Mouse (Mus musculus): ENCODE results near the gene Ctnnbip1. TPM values are rescaled to one million over a fixed set of nuclear protein-coding genes. Genes with fewer than 3 reads are reported as not detected.

The Ctnnbip1 gene
- polyA plus RNA-seq, 1 experiment, result 14.4 TPM

GRCm38 (mm10) chr4:149590200-149590599 is 72.2 kb downstream of the Ctnnbip1 start:
- no peak overlapping the region for H3K9ac ChIP-seq (ENCODE audit: low read depth, poor library complexity, severe bottlenecking)
- no peaks in the 10 kb centered on the region for H3K27me3 ChIP-seq (ENCODE audit: control insufficient read depth, insufficient read depth, low read length, poor library complexity, severe bottlenecking)
- no peaks in the 10 kb centered on the region for H3K9me3 ChIP-seq (replicated peaks; ENCODE audit: control insufficient read depth, insufficient read depth, low read length, poor library complexity, severe bottlenecking)
- TF ChIP-seq CTCF (IDR thresholded peaks at IDR 0.05; ENCODE audit: low read depth, low read length) (no peak), POLR2A (IDR thresholded peaks at IDR 0.05; ENCODE audit: insufficient read depth, low read length) (no peak), EP300 (IDR thresholded peaks at IDR 0.05; ENCODE audit: insufficient read depth, low read depth, low read length) (no peak)
- H3K4me1 ChIP-seq (ENCODE audit: control insufficient read depth, insufficient read depth, low read length), result peaks cover under 1% of the 10 kb centered on the region
- H3K36me3 ChIP-seq (ENCODE audit: control insufficient read depth, insufficient read depth, low read length, poor library complexity, severe bottlenecking), result no peaks in the 10 kb centered on the region
- no peak overlapping the region for H3K27ac ChIP-seq (ENCODE audit: insufficient read depth, low read length)
- H3K4me3 ChIP-seq (ENCODE audit: low read depth, low read length), result no peak overlapping the region

DNA sequence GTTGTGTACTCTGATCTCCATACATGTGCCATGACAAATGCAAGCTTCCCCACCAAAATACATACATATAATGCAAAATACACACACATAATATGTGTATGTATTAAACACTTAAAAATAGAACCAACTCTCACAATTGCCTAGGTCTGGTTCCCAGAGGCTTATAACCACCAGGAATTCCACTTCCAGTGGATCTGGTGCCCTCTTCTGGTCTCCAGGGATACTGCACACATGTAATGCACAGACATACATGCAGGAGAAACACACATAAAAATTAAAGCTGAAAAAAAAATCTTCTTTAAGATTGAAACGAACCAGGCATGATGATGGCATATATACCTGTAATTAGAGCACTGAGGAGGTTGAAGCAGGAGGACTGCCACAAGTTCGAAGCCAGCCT is 73.5 kb downstream of the Ctnnbip1 start:
- no peaks in the 10 kb centered on the region for H3K4me1 ChIP-seq (ENCODE audit: control insufficient read depth, insufficient read depth, low read length)
- no peak overlapping the region for H3K9ac ChIP-seq (ENCODE audit: low read depth, poor library complexity, severe bottlenecking)
- H3K4me3 ChIP-seq (ENCODE audit: low read depth, low read length), result no peak overlapping the region
- no peaks in the 10 kb centered on the region for H3K9me3 ChIP-seq (replicated peaks; ENCODE audit: control insufficient read depth, insufficient read depth, low read length, poor library complexity, severe bottlenecking)
- H3K27me3 ChIP-seq (ENCODE audit: control insufficient read depth, insufficient read depth, low read length, poor library complexity, severe bottlenecking), result no peaks in the 10 kb centered on the region
- no peaks in the 10 kb centered on the region for H3K36me3 ChIP-seq (ENCODE audit: control insufficient read depth, insufficient read depth, low read length, poor library complexity, severe bottlenecking)
- H3K27ac ChIP-seq (ENCODE audit: insufficient read depth, low read length), result no peak overlapping the region
- TF ChIP-seq POLR2A (IDR thresholded peaks at IDR 0.05; ENCODE audit: insufficient read depth, low read length) (no peak), EP300 (IDR thresholded peaks at IDR 0.05; ENCODE audit: insufficient read depth, low read depth, low read length) (no peak), CTCF (IDR thresholded peaks at IDR 0.05; ENCODE audit: low read depth, low read length) (no peak)

GRCm38 (mm10) chr4:149594913-149595581 is 77.0 kb downstream of the Ctnnbip1 start:
- Histone ChIP-seq H3K36me3 (ENCODE audit: control insufficient read depth, insufficient read depth, low read length, poor library complexity, severe bottlenecking) (no peaks in the 10 kb centered on the region), H3K4me1 (ENCODE audit: control insufficient read depth, insufficient read depth, low read length) (no peaks in the 10 kb centered on the region), H3K9me3 (replicated peaks; ENCODE audit: control insufficient read depth, insufficient read depth, low read length, poor library complexity, severe bottlenecking) (no peaks in the 10 kb centered on the region), H3K4me3 (ENCODE audit: low read depth, low read length) (no peak overlapping the region), H3K9ac (ENCODE audit: low read depth, poor library complexity, severe bottlenecking) (no peak overlapping the region), H3K27ac (ENCODE audit: insufficient read depth, low read length) (no peak overlapping the region), H3K27me3 (ENCODE audit: control insufficient read depth, insufficient read depth, low read length, poor library complexity, severe bottlenecking) (no peaks in the 10 kb centered on the region)
- TF ChIP-seq CTCF (IDR thresholded peaks at IDR 0.05; ENCODE audit: low read depth, low read length) (no peak), EP300 (IDR thresholded peaks at IDR 0.05; ENCODE audit: insufficient read depth, low read depth, low read length) (no peak), POLR2A (IDR thresholded peaks at IDR 0.05; ENCODE audit: insufficient read depth, low read length) (no peak)

DNA sequence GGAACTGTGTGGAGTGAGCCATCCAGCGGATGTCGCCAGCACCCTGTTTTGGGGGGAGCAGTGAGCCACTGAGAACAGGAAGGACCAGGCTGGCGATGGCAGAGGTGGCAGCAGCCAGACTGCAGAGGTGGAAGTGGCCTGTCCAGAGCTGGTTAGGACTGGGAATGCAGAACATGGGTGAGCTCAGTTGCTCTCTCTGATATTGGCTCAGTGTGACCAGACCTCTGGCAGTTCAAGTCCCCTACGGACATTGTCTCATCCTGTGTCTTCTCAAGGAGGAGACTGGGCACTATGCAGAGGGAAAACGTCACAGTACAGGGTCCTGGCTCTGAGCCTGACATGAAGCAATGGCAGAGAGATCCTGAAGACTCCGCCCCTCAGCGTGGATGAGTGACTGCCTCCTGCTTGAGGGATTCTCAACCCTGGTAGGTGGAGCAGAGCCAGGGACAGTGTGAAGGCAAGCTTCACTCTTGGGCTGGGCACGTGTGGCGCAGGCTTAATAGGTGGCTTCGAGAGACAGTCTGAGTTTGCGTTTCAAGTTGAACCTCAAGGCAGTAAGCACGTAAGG is 79.7 kb downstream of the Ctnnbip1 start:
- Histone ChIP-seq H3K4me3 (ENCODE audit: low read depth, low read length) (no peak overlapping the region), H3K4me1 (ENCODE audit: control insufficient read depth, insufficient read depth, low read length) (no peaks in the 10 kb centered on the region)

GRCm38 (mm10) chr4:149599549-149599948 is 81.5 kb downstream of the Ctnnbip1 start:
- H3K4me1 ChIP-seq (ENCODE audit: control insufficient read depth, insufficient read depth, low read length), result no peaks in the 10 kb centered on the region
- H3K27ac ChIP-seq (ENCODE audit: insufficient read depth, low read length), result no peak overlapping the region
- H3K9me3 ChIP-seq (replicated peaks; ENCODE audit: control insufficient read depth, insufficient read depth, low read length, poor library complexity, severe bottlenecking), result no peaks in the 10 kb centered on the region
- H3K4me3 ChIP-seq (ENCODE audit: low read depth, low read length), result no peak overlapping the region
- H3K27me3 ChIP-seq (ENCODE audit: control insufficient read depth, insufficient read depth, low read length, poor library complexity, severe bottlenecking), result no peaks in the 10 kb centered on the region
- TF ChIP-seq CTCF (IDR thresholded peaks at IDR 0.05; ENCODE audit: low read depth, low read length) (no peak), POLR2A (IDR thresholded peaks at IDR 0.05; ENCODE audit: insufficient read depth, low read length) (no peak), EP300 (IDR thresholded peaks at IDR 0.05; ENCODE audit: insufficient read depth, low read depth, low read length) (no peak)
- no peak overlapping the region for H3K9ac ChIP-seq (ENCODE audit: low read depth, poor library complexity, severe bottlenecking)
- no peaks in the 10 kb centered on the region for H3K36me3 ChIP-seq (ENCODE audit: control insufficient read depth, insufficient read depth, low read length, poor library complexity, severe bottlenecking)

More for the DNA sequence above, 79.7 kb downstream of the Ctnnbip1 start:
- Histone ChIP-seq H3K36me3 (ENCODE audit: control insufficient read depth, insufficient read depth, low read length, poor library complexity, severe bottlenecking) (no peaks in the 10 kb centered on the region), H3K27ac (ENCODE audit: insufficient read depth, low read length) (no peak overlapping the region), H3K9ac (ENCODE audit: low read depth, poor library complexity, severe bottlenecking) (no peak overlapping the region), H3K27me3 (ENCODE audit: control insufficient read depth, insufficient read depth, low read length, poor library complexity, severe bottlenecking) (no peaks in the 10 kb centered on the region), H3K9me3 (replicated peaks; ENCODE audit: control insufficient read depth, insufficient read depth, low read length, poor library complexity, severe bottlenecking) (no peaks in the 10 kb centered on the region)
- TF ChIP-seq EP300 (IDR thresholded peaks at IDR 0.05; ENCODE audit: insufficient read depth, low read depth, low read length) (no peak), POLR2A (IDR thresholded peaks at IDR 0.05; ENCODE audit: insufficient read depth, low read length) (no peak), CTCF (IDR thresholded peaks at IDR 0.05; ENCODE audit: low read depth, low read length) (no peak)

DNA sequence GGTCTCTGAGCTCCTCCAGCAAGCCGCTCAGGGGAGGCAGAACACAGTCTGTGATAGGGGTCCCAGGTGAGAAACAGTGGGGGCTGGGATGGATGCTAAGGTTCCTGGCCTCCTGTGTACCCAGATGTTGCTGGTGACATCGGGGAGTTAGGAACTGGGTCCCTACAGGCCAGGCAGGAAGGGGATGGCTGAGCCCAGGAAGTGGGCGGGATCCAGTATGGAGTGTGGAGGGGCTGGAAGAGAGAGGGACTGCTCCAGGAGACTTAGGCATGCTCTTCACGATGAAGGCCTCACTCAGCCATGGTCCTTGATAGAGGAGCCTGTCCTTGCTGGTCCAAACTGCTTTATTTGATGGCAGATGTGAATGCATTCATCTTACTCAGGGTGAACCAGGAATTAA is 82.1 kb downstream of the Ctnnbip1 start:
- Histone ChIP-seq H3K27me3 (ENCODE audit: control insufficient read depth, insufficient read depth, low read length, poor library complexity, severe bottlenecking) (no peaks in the 10 kb centered on the region), H3K36me3 (ENCODE audit: control insufficient read depth, insufficient read depth, low read length, poor library complexity, severe bottlenecking) (no peaks in the 10 kb centered on the region), H3K9ac (ENCODE audit: low read depth, poor library complexity, severe bottlenecking) (0 out of 2 replicates have a peak overlapping the region, but pooled peaks have one; percentile 20), H3K9me3 (replicated peaks; ENCODE audit: control insufficient read depth, insufficient read depth, low read length, poor library complexity, severe bottlenecking) (no peaks in the 10 kb centered on the region), H3K27ac (ENCODE audit: insufficient read depth, low read length) (no peak overlapping the region), H3K4me1 (ENCODE audit: control insufficient read depth, insufficient read depth, low read length) (no peaks in the 10 kb centered on the region), H3K4me3 (ENCODE audit: low read depth, low read length) (no peak overlapping the region)
- TF ChIP-seq CTCF (IDR thresholded peaks at IDR 0.05; ENCODE audit: low read depth, low read length) (no peak), POLR2A (IDR thresholded peaks at IDR 0.05; ENCODE audit: insufficient read depth, low read length) (no peak), EP300 (IDR thresholded peaks at IDR 0.05; ENCODE audit: insufficient read depth, low read depth, low read length) (no peak)
